Mouse (Mus musculus): Measurements from ENCODE around the gene Gstp1. TPM values are rescaled to one million over a fixed set of nuclear protein-coding genes. Genes with fewer than 3 reads are reported as not detected.

The Gstp1 gene
- polyA plus RNA-seq, 1 experiment from 2014 or later = 346 TPM

GRCm38 (mm10) chr19:4023185-4023584 is 14.6 kb downstream of the Gstp1 start:
- Histone ChIP-seq H3K27ac (no peak overlapping the region), H3K4me1 (peaks cover 3% of the 10 kb centered on the region; the same call in 1 of the 2 replicates), H3K9me3 (0 out of 2 replicates have a peak, but pooled peaks cover 5% of the 10 kb centered on the region), H3K27me3 (no peaks in the 10 kb centered on the region), H3K4me2 (no peak overlapping the region), H3K9ac (no peak overlapping the region), H3K36me3 (replicated peaks) (no peaks in the 10 kb centered on the region), H3K4me3 (replicated peaks) (no peak overlapping the region)
- WGBS = 81% methylated on average over 7 of the region's 7 CpGs
- no peak for ATAC-seq (ENCODE audit: low FRiP score)

DNA sequence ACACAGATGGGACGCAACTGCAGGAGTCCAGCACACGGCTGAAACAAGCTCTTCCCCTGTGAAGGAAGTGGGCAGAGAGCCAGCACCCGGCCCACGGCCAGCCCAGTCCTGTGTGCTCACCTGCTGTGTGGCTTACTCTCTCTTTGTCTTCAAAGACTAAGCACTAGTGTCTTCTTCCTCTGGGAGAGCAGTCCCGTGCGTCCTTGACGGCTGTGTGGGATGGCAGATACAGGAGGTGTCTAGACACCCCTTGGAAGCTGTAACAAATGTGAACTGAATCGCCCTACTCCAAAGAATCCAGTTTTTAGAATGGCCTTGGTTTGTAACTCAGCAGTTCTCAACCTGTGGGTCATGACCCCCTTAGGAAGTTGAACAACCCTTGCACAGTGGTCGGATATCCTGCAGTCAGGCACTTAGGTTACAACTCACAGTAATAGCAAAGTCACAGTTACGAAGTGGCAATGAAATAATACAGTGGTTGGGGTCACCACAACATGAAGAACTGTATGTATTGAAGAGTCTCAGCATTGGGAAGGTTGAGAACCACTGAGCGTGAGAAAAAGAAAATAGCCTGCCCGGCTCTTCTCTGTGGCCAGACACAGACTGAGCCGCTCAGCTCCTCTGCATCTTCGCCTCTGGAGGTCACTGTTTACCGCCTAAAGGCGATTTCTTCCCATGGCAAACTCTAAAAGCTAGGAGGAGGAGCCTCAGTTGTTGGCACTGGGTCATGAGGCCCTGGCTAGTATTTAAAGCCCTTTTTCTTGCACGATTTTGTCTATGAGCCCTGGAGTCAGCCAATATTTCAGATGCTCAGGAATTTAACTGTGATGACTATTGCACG is 18.8 kb downstream of the Gstp1 start:
- 37% methylated on average over 18 of the region's 18 CpGs for WGBS

DNA sequence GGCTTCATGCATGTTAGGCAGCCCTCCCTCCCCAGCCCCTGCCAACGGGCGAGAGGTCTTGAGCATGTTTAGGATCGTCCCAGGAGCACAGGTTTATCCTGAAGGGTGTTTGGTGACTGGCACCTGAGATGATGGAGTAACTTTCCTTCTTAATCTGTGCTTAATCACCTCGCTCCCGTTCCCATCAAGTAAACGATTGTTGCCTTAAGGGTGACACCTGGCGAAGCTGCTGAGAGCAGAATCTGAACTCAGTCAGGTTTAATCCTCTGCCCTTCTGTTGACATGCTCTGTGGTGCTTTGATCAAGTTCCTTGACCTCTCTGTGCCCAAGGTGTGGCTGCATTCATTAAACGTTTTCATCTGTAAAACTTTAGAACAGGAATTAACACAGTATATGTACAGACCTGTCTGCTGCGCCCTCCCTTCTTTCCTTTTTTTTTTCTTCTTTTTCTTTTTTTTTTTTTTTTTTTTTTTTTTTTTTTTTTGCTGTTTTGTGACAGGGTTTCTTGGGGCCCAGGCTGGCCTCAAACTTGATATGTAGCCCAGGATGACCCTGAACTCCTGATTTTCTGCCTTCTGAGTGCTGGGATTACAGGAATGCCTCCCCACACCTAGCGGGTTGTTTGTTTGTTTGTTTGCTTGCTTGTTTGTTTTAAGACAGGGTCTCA is 19.7 kb downstream of the Gstp1 start:
- Histone ChIP-seq H3K36me3 (replicated peaks) (no peaks in the 10 kb centered on the region), H3K4me2 (no peak overlapping the region), H3K27ac (no peak overlapping the region), H3K27me3 (peaks cover 5% of the 10 kb centered on the region; the same call in 1 of the 2 replicates), H3K9ac (no peak overlapping the region), H3K4me3 (replicated peaks) (no peak overlapping the region), H3K9me3 (no peaks in the 10 kb centered on the region), H3K4me1 (peaks cover 3% of the 10 kb centered on the region; the same call in 1 of the 2 replicates)
- 69% methylated on average over 10 of the region's 10 CpGs for WGBS
- ATAC-seq (ENCODE audit: low FRiP score) = no peak

More for the DNA sequence above, 18.8 kb downstream of the Gstp1 start:
- H3K4me3 ChIP-seq (replicated peaks) = no peak overlapping the region
- H3K9me3 ChIP-seq = no peaks in the 10 kb centered on the region
- H3K36me3 ChIP-seq (replicated peaks) = no peaks in the 10 kb centered on the region
- no peak overlapping the region for H3K4me2 ChIP-seq
- no peak overlapping the region for H3K9ac ChIP-seq
- H3K27me3 ChIP-seq = peaks cover 5% of the 10 kb centered on the region; the same call in 1 of the 2 replicates
- ATAC-seq (ENCODE audit: low FRiP score) = 0 out of 2 replicates have a peak, but pooled peaks have one; percentile 71
- H3K4me1 ChIP-seq = peaks cover 3% of the 10 kb centered on the region; the same call in 1 of the 2 replicates
- no peak overlapping the region for H3K27ac ChIP-seq

- peaks cover 5% of the 10 kb centered on the region; the same call in 1 of the 2 replicates for H3K27me3 ChIP-seq
- H3K27ac ChIP-seq = no peak overlapping the region
- no peaks in the 10 kb centered on the region for H3K36me3 ChIP-seq (replicated peaks)
- ATAC-seq (ENCODE audit: low FRiP score) = no peak
- WGBS = 69% methylated on average over 5 of the region's 5 CpGs
- no peak overlapping the region for H3K4me2 ChIP-seq
- H3K4me3 ChIP-seq (replicated peaks) = no peak overlapping the region
- no peak overlapping the region for H3K9ac ChIP-seq
- peaks cover 15% of the 10 kb centered on the region for H3K4me1 ChIP-seq
- H3K9me3 ChIP-seq = no peaks in the 10 kb centered on the region
These were observed 22.1 kb downstream of the Gstp1 start for GRCm38 (mm10) chr19:4015635-4016034.

GRCm38 (mm10) chr19:4014802-4015201 is 23.0 kb downstream of the Gstp1 start:
- no peak overlapping the region for H3K27ac ChIP-seq
- H3K4me1 ChIP-seq = peaks cover 15% of the 10 kb centered on the region
- no peak overlapping the region for H3K9ac ChIP-seq
- H3K36me3 ChIP-seq (replicated peaks) = peaks cover 7% of the 10 kb centered on the region
- no peak overlapping the region for H3K4me2 ChIP-seq
- ATAC-seq (ENCODE audit: low FRiP score) = no peak
- no peak overlapping the region for H3K4me3 ChIP-seq (replicated peaks)
- H3K9me3 ChIP-seq = no peaks in the 10 kb centered on the region
- peaks cover 5% of the 10 kb centered on the region; the same call in 1 of the 2 replicates for H3K27me3 ChIP-seq

DNA sequence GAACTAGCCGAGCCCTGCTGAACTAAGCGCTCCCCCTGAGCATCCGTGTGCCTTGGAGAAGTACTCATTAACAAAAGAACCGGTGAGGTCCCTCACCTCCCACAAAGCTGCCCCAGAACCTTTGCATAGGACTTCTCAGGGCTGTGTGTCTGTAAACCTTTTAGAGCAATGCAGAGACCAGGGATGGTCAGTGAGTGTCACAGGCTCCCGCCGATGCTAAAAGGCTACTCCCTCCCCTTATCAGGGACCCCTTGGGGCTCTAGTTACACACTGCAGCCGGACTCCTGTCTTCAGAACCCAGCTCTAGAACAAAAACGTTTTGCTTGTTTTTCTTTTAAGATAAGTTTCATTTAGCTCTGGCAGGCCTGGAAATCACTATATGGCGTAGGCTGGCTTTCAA is 24.7 kb downstream of the Gstp1 start:
- 25% methylated on average over 9 of the region's 9 CpGs for WGBS
- H3K9ac ChIP-seq = no peak overlapping the region; the same call in 1 of the 2 replicates
- peak overlapping the region; percentile 89 for H3K4me3 ChIP-seq (replicated peaks)
- H3K36me3 ChIP-seq (replicated peaks) = peaks cover 24% of the 10 kb centered on the region
- peaks cover 13% of the 10 kb centered on the region for H3K4me1 ChIP-seq
- peak overlapping the region; percentile 46 for H3K4me2 ChIP-seq
- ATAC-seq (ENCODE audit: low FRiP score) = no peak; the same call in 1 of the 2 replicates
- H3K27ac ChIP-seq = no peak overlapping the region
- H3K9me3 ChIP-seq = no peaks in the 10 kb centered on the region
- H3K27me3 ChIP-seq = peaks cover 5% of the 10 kb centered on the region; the same call in 1 of the 2 replicates

GRCm38 (mm10) chr19:4012432-4013022 is 25.3 kb downstream of the Gstp1 start, which contains the start of gene Ndufv1:
TSS of gene Ndufv1 (minus strand) at chr19:4012806.
- H3K4me3 ChIP-seq (replicated peaks) = peak within 1 kb of the TSS; percentile 89
- peaks cover 29% of the 10 kb centered on the region for H3K36me3 ChIP-seq (replicated peaks)
- H3K9ac ChIP-seq = peak within 1 kb of the TSS; percentile 71
- peaks cover 13% of the 10 kb centered on the region for H3K4me1 ChIP-seq
- peak within 1 kb of the TSS; percentile 68 for H3K4me2 ChIP-seq
- WGBS = under 1% methylated on average over 45 of the region's 45 CpGs
- H3K27me3 ChIP-seq = no peaks in the 10 kb centered on the region
- H3K9me3 ChIP-seq = no peaks in the 10 kb centered on the region
- peak; percentile 100 for ATAC-seq (ENCODE audit: low FRiP score)
- H3K27ac ChIP-seq = peak within 1 kb of the TSS; percentile 26; the same call in 1 of the 2 replicates

GRCm38 (mm10) chr19:4011086-4011485 is 26.7 kb downstream of the Gstp1 start:
- WGBS = 96% methylated on average over 5 of the region's 5 CpGs
- Histone ChIP-seq H3K27ac (no peak overlapping the region), H3K4me2 (no peak overlapping the region), H3K27me3 (no peaks in the 10 kb centered on the region), H3K9me3 (no peaks in the 10 kb centered on the region), H3K4me3 (replicated peaks) (no peak overlapping the region), H3K4me1 (peaks cover 13% of the 10 kb centered on the region), H3K9ac (no peak overlapping the region), H3K36me3 (replicated peaks) (peaks cover 44% of the 10 kb centered on the region)
- no peak for ATAC-seq (ENCODE audit: low FRiP score)

DNA sequence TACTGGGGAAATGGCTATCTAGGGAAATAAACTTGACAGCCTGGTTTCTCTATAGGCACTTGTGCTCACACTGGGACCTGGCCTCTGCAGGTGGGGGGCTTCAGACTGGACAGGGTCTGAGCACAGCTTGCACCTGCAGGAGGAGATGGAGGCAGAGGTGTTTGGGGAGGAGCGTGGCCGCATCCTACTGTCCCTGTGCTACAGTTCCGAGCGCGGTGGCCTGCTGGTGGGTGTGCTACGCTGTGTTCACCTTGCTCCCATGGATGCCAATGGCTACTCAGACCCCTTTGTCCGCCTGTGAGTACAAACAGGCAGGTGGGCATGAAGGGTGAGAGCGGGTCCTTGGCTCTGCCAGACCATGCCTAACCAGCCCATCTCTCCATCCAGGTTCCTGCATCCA is 31.8 kb downstream of the Gstp1 start:
- Histone ChIP-seq H3K4me1 (peaks cover 10% of the 10 kb centered on the region), H3K4me2 (no peak overlapping the region), H3K4me3 (replicated peaks) (no peak overlapping the region), H3K9ac (no peak overlapping the region), H3K27me3 (no peaks in the 10 kb centered on the region), H3K27ac (no peak overlapping the region), H3K36me3 (replicated peaks) (peaks cover 53% of the 10 kb centered on the region), H3K9me3 (no peaks in the 10 kb centered on the region)
- ATAC-seq (ENCODE audit: low FRiP score) = no peak
- WGBS = 94% methylated on average over 8 of the region's 8 CpGs

- Histone ChIP-seq H3K4me1 (peaks cover 11% of the 10 kb centered on the region), H3K27ac (0 out of 2 replicates have a peak overlapping the region, but pooled peaks have one; percentile 31), H3K4me3 (replicated peaks) (no peak overlapping the region), H3K4me2 (no peak overlapping the region), H3K36me3 (replicated peaks) (peaks cover 48% of the 10 kb centered on the region), H3K9ac (no peak overlapping the region), H3K9me3 (no peaks in the 10 kb centered on the region), H3K27me3 (no peaks in the 10 kb centered on the region)
- ATAC-seq (ENCODE audit: low FRiP score) = no peak
- 89% methylated on average over 9 of the region's 9 CpGs for WGBS
These were observed 32.7 kb downstream of the Gstp1 start for GRCm38 (mm10) chr19:4005091-4005490.

DNA sequence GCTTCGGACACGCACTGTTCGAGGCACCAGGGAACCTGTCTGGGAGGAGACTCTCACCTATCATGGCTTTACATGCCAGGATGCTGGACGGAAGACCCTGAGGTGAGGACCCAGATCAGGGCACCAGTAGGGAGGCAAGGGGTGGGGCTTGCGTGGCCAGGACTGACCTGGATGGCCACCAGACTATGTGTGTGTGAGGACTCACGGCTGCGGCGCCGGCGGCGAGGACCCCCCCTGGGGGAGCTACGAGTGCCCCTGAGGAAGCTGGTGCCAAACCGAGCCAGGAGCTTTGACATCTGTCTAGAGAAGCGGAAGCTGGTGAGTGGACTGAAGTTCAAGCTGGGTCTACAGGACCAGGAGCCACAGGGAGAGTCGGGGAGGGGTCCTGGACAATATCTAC is 33.5 kb downstream of the Gstp1 start:
- Histone ChIP-seq H3K4me2 (no peak overlapping the region), H3K9me3 (no peaks in the 10 kb centered on the region), H3K4me3 (replicated peaks) (no peak overlapping the region), H3K4me1 (peaks cover 16% of the 10 kb centered on the region), H3K9ac (no peak overlapping the region), H3K36me3 (replicated peaks) (peaks cover 41% of the 10 kb centered on the region), H3K27ac (no peak overlapping the region), H3K27me3 (no peaks in the 10 kb centered on the region)
- ATAC-seq (ENCODE audit: low FRiP score) = no peak
- WGBS = 90% methylated on average over 15 of the region's 15 CpGs

- ATAC-seq (ENCODE audit: low FRiP score) = no peak
- no peak overlapping the region for H3K27ac ChIP-seq
- H3K36me3 ChIP-seq (replicated peaks) = peaks cover 34% of the 10 kb centered on the region
- H3K9me3 ChIP-seq = no peaks in the 10 kb centered on the region
- 83% methylated on average over 12 of the region's 12 CpGs for WGBS
- H3K4me3 ChIP-seq (replicated peaks) = no peak overlapping the region
- peaks cover 16% of the 10 kb centered on the region for H3K4me1 ChIP-seq
- no peak overlapping the region for H3K4me2 ChIP-seq
- no peak overlapping the region for H3K9ac ChIP-seq
- H3K27me3 ChIP-seq = no peaks in the 10 kb centered on the region
These were observed 34.1 kb downstream of the Gstp1 start for GRCm38 (mm10) chr19:4003641-4004040.
